Mouse (Mus musculus) left cerebral cortex, adult 2 months (tissue): ENCODE data around the gene Gm45717. TPM values are rescaled to one million over a fixed set of nuclear protein-coding genes. Genes with fewer than 3 reads are reported as not detected.

Source experiments
- DNase-seq, 2 experiments: peaks; one replicate each; pipeline ENCODE4 v3.0.0; 2021 to 2022; ENCODE audit warnings: low spot score in 2 of 2, mixed read lengths in 1 of 2; ENCODE audit errors: extremely low spot score in 1 of 2
- H3K27ac ChIP-seq: fragments of 200-600 bp; 2 replicates; pipeline ENCODE4 v1.8.1; 2022
- H3K4me3 ChIP-seq: fragments of 200-600 bp; 2 replicates; pipeline ENCODE4 v1.8.1; 2022
- CTCF ChIP-seq: fragments of 200-600 bp; IDR thresholded peaks from 2 replicates; pipeline ENCODE4 v1.8.1; 2022; ENCODE audit warnings: antibody characterized with exemption, mild to moderate bottlenecking, moderate library complexity
- intact Hi-C: fragments of 180-260 bp; cut with DNase I; formaldehyde crosslinking; loops from one replicate; pipeline ENCODE4 v1.15.1; 2025
- total RNA-seq, 2 experiments: library from RNA; stranded (reverse); gene quantifications; 2 replicates each; pipeline ENCODE4 v1.2.3; 2021

The Gm45717 gene
- total RNA-seq, 2 experiments from 2014 or later, result not detected

DNA sequence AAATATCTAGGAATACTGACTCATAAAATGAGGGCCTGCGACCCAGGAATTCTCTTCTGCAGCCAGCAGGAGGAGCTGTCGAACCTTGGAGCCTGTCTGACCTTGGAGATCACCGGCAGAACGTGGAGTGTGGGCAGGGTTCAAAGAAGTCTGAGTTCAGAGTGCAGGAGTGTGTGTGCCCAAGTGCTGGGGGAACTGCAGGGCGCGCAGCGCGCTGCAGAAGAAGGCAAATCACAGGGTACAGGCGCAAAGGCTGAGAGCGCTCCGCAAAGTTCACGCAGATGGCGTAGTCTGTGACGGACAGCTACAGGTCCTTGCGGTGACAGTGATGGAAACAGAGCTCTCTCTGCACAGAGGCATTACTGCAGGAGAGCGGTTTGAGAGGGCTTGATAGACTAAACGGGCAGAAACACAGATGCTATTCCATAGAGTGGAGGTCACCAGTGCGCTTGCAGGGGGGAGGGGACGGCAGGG, 47.1 kb downstream of the Gm45717 start:
- TF ChIP-seq CTCF, result peak; percentile 83
- peak overlapping the region; percentile 28 for H3K4me3 ChIP-seq
- H3K27ac ChIP-seq, result no peak overlapping the region; the same call in 1 of the 2 replicates
- intact Hi-C loops, result loop anchor here (1.0 to 5.0 kb wide), 3 partner anchors 49 to 269 kb away; partner anchors contain the start of genes Gm45717 and Ifitm2
- peak; percentile 63 to 67 for DNase-seq

DNA sequence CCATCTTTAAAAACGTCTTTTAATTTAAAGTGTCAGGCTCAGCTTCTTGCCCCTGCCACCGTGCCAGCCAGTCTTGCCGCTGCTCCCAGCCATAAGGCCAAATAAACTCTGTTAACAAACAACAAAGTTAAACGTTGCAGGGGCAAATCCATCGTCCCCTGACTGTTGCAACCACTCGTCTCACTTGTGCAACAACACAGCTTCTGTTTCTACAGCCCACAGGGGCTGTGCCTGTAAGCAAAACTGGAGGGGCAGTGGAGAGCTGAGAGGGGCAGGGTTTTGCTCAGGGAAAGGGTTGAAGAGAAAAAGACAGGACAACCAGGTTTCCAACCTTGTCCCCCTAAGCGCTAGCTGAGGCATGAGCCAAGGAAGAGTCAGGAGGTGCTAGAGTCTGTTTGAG, 47.6 kb downstream of the Gm45717 start:
- H3K4me3 ChIP-seq, result no peak overlapping the region
- H3K27ac ChIP-seq, result no peak overlapping the region
- no peak for TF ChIP-seq CTCF
- intact Hi-C loops, result loop anchor here (1.0 to 5.0 kb wide), 3 partner anchors 49 to 269 kb away; partner anchors contain the start of genes Gm45717 and Ifitm2
- DNase-seq, result no peak

- H3K4me3 ChIP-seq, result no peak overlapping the region
- no peak for DNase-seq
- peak; percentile 19 for TF ChIP-seq CTCF
- H3K27ac ChIP-seq, result no peak overlapping the region
- intact Hi-C loops, result loop anchor here (1.0 to 5.0 kb wide), 3 partner anchors 50 to 270 kb away; partner anchors contain the start of genes Gm45717 and Ifitm2
These were observed 48.0 kb downstream of the Gm45717 start for GRCm38 (mm10) chr7:140907697-140908096.

DNA sequence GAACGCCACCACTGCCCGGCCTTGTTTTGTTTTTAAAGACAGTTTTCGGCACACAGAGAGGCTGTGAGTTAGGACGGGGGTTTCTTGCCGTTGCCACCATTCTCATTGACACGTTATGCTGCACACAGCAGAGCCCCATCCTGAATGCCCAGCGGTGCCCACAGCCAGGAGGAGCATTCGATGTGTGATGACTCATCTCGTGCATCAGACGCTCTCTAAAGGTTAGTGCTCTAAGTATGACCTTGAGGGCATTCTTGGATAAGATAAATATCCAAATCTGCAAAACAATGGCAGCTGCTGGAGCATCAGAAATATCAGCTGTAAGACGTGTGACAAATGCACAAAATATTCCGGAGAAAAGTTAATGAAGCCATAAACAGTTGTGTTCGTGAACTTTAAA, 48.6 kb downstream of the Gm45717 start:
- no peak overlapping the region for H3K4me3 ChIP-seq
- H3K27ac ChIP-seq, result no peak overlapping the region
- no peak for TF ChIP-seq CTCF
- intact Hi-C loops, result loop anchor here (5.0 kb wide), 2 partner anchors 50 to 270 kb away; partner anchors contain the start of genes Gm45717 and Ifitm2
- DNase-seq, result no peak

GRCm38 (mm10) chr7:140905642-140906081, 50.1 kb downstream of the Gm45717 start:
- no peak for DNase-seq
- intact Hi-C loops, result loop anchor here (5.0 kb wide), 2 partner anchors 52 to 272 kb away; partner anchors contain the start of genes Gm45717 and Ifitm2
- TF ChIP-seq CTCF, result no peak
- no peak overlapping the region for H3K4me3 ChIP-seq
- H3K27ac ChIP-seq, result no peak overlapping the region

DNA sequence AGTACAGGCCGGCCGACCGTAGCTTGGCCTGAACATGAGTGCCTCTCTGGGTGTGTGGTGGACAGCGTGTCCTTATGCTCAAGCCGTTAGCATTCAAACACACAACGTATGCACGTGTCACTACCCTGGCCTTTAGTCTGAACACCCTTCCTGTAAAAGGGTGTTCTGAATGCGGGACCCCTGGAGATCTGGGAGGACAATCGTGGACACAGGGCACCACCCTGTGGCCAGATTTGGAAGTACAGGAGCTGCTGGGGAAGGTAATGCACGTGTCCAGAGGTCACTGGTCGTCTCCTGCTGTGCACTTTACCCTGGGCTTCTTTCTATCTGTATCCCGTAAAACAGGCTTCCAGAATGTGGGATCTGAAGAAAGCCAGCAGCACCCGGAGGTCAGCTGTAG, 52.5 kb downstream of the Gm45717 start:
- peak; percentile 66 to 82 for DNase-seq
- no peak overlapping the region for H3K4me3 ChIP-seq
- H3K27ac ChIP-seq, result no peak overlapping the region
- intact Hi-C loops, result loop anchor here (1.0 to 5.0 kb wide), 2 partner anchors 59 to 826 kb away; no protein-coding TSS in a partner anchor
- peak; percentile 98 for TF ChIP-seq CTCF

GRCm38 (mm10) chr7:140902036-140902875, 53.5 kb downstream of the Gm45717 start:
- TF ChIP-seq CTCF, result no peak
- H3K4me3 ChIP-seq, result no peak overlapping the region
- intact Hi-C loops, result loop anchor here (5.0 kb wide), 1 partner anchor 825 kb away; no protein-coding TSS in a partner anchor
- no peak overlapping the region for H3K27ac ChIP-seq
- no peak for DNase-seq

- DNase-seq, result no peak
- no peak within 1 kb of the TSS for H3K27ac ChIP-seq
- intact Hi-C loops, result loop anchor here (5.0 kb wide), 1 partner anchor 823 kb away; no protein-coding TSS in a partner anchor
- H3K4me3 ChIP-seq, result no peak within 1 kb of the TSS
- no peak for TF ChIP-seq CTCF
These were observed 55.5 kb downstream of the Gm45717 start, which contains the start of gene Cox8b for GRCm38 (mm10) chr7:140900220-140900619. TSS of gene Cox8b (minus strand) at chr7:140900446.

Other genes starting within 250 kb of the Gm45717 start
- not detected for gene Cyp2e1, start 192.2 kb downstream of the Gm45717 start, total RNA-seq
- gene Syce1, start 168.1 kb downstream of the Gm45717 start, total RNA-seq, result under 1 TPM; 0.32 to 0.47 TPM
- gene Zfp941, start 133.8 kb downstream of the Gm45717 start, total RNA-seq, result 10 to 100 TPM; 29.1 to 31.2 TPM
- 1 to 10 TPM; 3.9 to 5.9 TPM for gene Urah, start 120.9 kb downstream of the Gm45717 start, total RNA-seq
- gene Scgb1c1, start 110.4 kb downstream of the Gm45717 start, total RNA-seq, result not detected
- gene Odf3, start 108.1 kb downstream of the Gm45717 start, total RNA-seq, result not detected
- gene Gm45785, start 99.6 kb downstream of the Gm45717 start, total RNA-seq, result 1 to 10 TPM; 1.5 to 2.6 TPM
- 10 to 100 TPM; 62.1 to 74.2 TPM for gene Ric8a, start 99.0 kb downstream of the Gm45717 start, total RNA-seq
- 10 to 100 TPM; 24.6 to 24.8 TPM for gene Bet1l, start 98.4 kb downstream of the Gm45717 start, total RNA-seq
- gene Psmd13, start 74.0 kb downstream of the Gm45717 start, total RNA-seq, result 100 to 1,000 TPM; 101 to 107 TPM
- 10 to 100 TPM; 72.2 to 76.5 TPM for gene Sirt3, start 73.6 kb downstream of the Gm45717 start, total RNA-seq
- gene Cox8b, start 55.5 kb downstream of the Gm45717 start, total RNA-seq, result 1 to 10 TPM in 1 of 2 experiments, not detected in 1; 2.0 TPM
- 1 to 10 TPM in 1 of 2 experiments, under 1 TPM in 1; 0.68 to 1.2 TPM for gene Nlrp6, start 35.0 kb downstream of the Gm45717 start, total RNA-seq
- gene Pgghg, start 14.5 kb downstream of the Gm45717 start, total RNA-seq, result 1 to 10 TPM; 4.5 to 4.7 TPM
- not detected for gene Ifitm5, start 5.6 kb downstream of the Gm45717 start, total RNA-seq
- 10 to 100 TPM; 10.8 to 17.7 TPM for gene Ifitm2, start 50 bp upstream of the Gm45717 start, total RNA-seq
- gene Ifitm1, start 11.3 kb upstream of the Gm45717 start, total RNA-seq, result 1 to 10 TPM; 3.7 to 5.8 TPM
- 10 to 100 TPM; 10.9 to 16.7 TPM for gene Ifitm3, start 54.8 kb upstream of the Gm45717 start, total RNA-seq
- under 1 TPM in 1 of 2 experiments, not detected in 1; 0.57 TPM for gene Ifitm6, start 62.0 kb upstream of the Gm45717 start, total RNA-seq
- not detected for gene Gm17387, start 73.2 kb upstream of the Gm45717 start, total RNA-seq
- 10 to 100 TPM; 87.4 to 95.9 TPM for gene B4galnt4, start 105.2 kb upstream of the Gm45717 start, total RNA-seq
- not detected for gene Pkp3, start 122.3 kb upstream of the Gm45717 start, total RNA-seq
- gene Sigirr, start 144.6 kb upstream of the Gm45717 start, total RNA-seq, result 1 to 10 TPM; 1.7 to 3.4 TPM
- not detected for gene Ano9, start 161.9 kb upstream of the Gm45717 start, total RNA-seq
- gene Ptdss2, start 166.4 kb upstream of the Gm45717 start, total RNA-seq, result 10 to 100 TPM; 46.9 to 51.6 TPM
- 10 to 100 TPM; 36.5 to 37.3 TPM for gene Rnh1, start 216.9 kb upstream of the Gm45717 start, total RNA-seq
- 100 to 1,000 TPM; 219 to 244 TPM for gene Hras, start 238.1 kb upstream of the Gm45717 start, total RNA-seq
- gene Lrrc56, start 238.2 kb upstream of the Gm45717 start, total RNA-seq, result 1 to 10 TPM; 3.9 to 5.0 TPM